Mouse (Mus musculus): ENCODE measurements at regions not wholly inside any gene's neighbourhood (a gene's known extent, or its start where the extent isn't known, plus 50 kb on each side); places are given as distances from the start of the nearest gene placed in this dataset.

GRCm38 (mm10) chr13:29019839-29020238 lies 66.3 kb upstream of the Sox4 start:
- no peak for DNase-seq (ENCODE audit: low read depth, low spot score)

GRCm38 (mm10) chr13:29016145-29016651 lies 62.7 kb upstream of the Sox4 start:
- DNase-seq (ENCODE audit: low read depth, low spot score): no peak

DNA sequence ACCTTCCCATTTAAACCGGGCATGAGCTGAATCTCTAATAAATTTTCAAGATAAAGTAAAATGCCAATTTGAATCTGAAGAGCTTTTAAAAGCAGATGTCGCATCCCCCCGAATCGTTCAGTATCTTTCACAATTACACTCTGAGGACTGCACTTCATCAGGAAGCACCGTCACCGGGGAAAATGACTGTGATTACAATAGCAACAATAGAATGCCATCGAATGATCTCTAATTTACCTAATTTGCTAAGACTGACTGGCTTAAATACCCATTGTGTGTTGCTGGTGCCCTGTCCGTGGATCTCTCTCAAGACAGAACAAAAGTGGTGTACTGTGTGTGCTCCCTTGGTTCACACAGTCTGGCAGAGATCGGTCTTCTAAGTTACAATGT lies 62.1 kb upstream of the Sox4 start:
- DNase-seq (ENCODE audit: low read depth, low spot score): no peak

GRCm38 (mm10) chr13:29014827-29015604 lies 61.5 kb upstream of the Sox4 start:
- DNase-seq (ENCODE audit: low read depth, low spot score): no peak

- no peak for DNase-seq (ENCODE audit: low read depth, low spot score)
Observed at GRCm38 (mm10) chr13:29014066-29014826, 60.7 kb upstream of the Sox4 start.

GRCm38 (mm10) chr13:29006467-29006866 lies 53.0 kb upstream of the Sox4 start:
- DNase-seq (ENCODE audit: low read depth, low spot score): no peak

All from retina, postnatal 7 days (tissue).